Mouse (Mus musculus) liver, adult 2 months (tissue): Measurements from ENCODE around the gene Tapbp.

Experiments
- CTCF ChIP-seq: fragments of 200-500 bp; IDR thresholded peaks from 2 replicates; pipeline ENCODE4 v1.5.1; 2011; ENCODE audit warnings: low read depth, low read length, control low read depth
- POLR2A ChIP-seq: fragments of 200-500 bp; IDR thresholded peaks from 2 replicates; pipeline ENCODE4 v1.6.1; 2011; ENCODE audit warnings: low read length, control low read depth; ENCODE audit not compliant: insufficient read depth; ENCODE audit errors: extremely low read depth

DNA sequence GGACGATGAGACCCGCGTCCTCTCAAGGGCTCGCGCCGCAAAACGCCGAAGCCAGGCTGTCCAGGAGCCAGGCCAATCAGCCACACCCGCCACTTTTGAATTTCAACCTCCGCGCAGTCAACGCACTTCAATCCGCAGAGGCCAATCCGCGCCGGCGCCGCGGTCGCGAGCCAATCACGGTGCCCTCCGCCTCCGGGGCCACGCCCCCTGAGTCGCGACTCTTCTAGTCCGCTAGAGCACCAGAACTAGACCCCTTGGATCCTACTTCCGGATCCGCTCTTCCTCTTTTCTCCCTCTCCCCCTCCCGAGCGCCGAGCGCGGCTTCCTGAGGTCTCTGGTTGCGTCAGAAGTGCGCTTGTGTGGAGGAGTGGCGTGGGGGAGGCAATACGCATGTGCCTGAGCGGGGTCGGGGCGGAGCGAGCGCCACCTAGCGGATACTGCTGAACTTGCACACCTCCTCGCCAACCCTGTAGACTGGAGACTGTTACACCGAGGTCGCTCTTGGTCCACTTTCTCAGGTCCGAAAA, 25.1 kb upstream of the Tapbp start, which contains the start of gene Kifc1:
- TF ChIP-seq CTCF (peak; percentile 97), POLR2A (no peak)
